Mouse (Mus musculus): ENCODE measurements around the gene Arntl2. TPM values are rescaled to one million over a fixed set of nuclear protein-coding genes. Genes with fewer than 3 reads are reported as not detected.

Arntl2 gene
- polyA plus RNA-seq, 1 experiment from 2014 or later = 0.30 TPM

- WGBS (ENCODE audit: insufficient replicate concordance) = 59% methylated on average over 10 of the region's 10 CpGs
- Histone ChIP-seq H3K4me3 (replicated peaks) (no peak overlapping the region), H3K9ac (no peak overlapping the region), H3K4me1 (replicated peaks) (no peaks in the 10 kb centered on the region), H3K4me2 (no peak overlapping the region), H3K27ac (no peak overlapping the region), H3K27me3 (no peaks in the 10 kb centered on the region), H3K36me3 (no peaks in the 10 kb centered on the region), H3K9me3 (replicated peaks) (peaks cover 8% of the 10 kb centered on the region; the same call in 1 of the 2 replicates)
- ATAC-seq (ENCODE audit: low read depth) = no peak
- no peak for DNase-seq
These were observed 83.1 kb downstream of the Arntl2 start for GRCm38 (mm10) chr6:146878926-146879325.

GRCm38 (mm10) chr6:146879856-146880255 is 84.0 kb downstream of the Arntl2 start:
- Histone ChIP-seq H3K4me3 (replicated peaks) (no peak overlapping the region), H3K27ac (no peak overlapping the region), H3K9me3 (replicated peaks) (peaks cover 8% of the 10 kb centered on the region; the same call in 1 of the 2 replicates), H3K27me3 (no peaks in the 10 kb centered on the region), H3K4me2 (no peak overlapping the region), H3K9ac (no peak overlapping the region), H3K36me3 (no peaks in the 10 kb centered on the region), H3K4me1 (replicated peaks) (0 out of 2 replicates have a peak, but pooled peaks cover 2% of the 10 kb centered on the region)
- ATAC-seq (ENCODE audit: low read depth) (no peak), DNase-seq (no peak)
- WGBS (ENCODE audit: insufficient replicate concordance) = 81% methylated on average over 9 of the region's 9 CpGs

DNA sequence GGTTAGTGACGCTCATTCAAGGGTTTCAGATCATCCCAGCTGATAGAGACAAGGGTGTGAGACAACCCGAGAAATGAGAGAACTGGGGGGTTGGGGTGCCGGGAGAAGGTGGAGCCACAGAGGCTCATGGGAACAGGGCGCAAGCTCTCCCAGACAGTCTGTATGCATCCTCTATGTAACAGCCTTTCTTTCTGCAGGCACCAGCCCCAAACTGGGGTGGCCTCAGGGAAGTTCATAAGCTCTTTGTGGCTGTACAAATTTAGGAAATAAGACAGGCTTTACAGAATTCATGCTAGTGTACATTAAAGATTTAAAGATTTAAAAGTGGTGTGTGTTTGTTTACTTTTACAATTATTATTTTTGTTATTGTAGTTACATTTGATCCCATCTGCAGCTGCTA is 84.4 kb downstream of the Arntl2 start:
- Histone ChIP-seq H3K36me3 (no peaks in the 10 kb centered on the region), H3K9ac (no peak overlapping the region), H3K9me3 (replicated peaks) (peaks cover 8% of the 10 kb centered on the region; the same call in 1 of the 2 replicates), H3K4me3 (replicated peaks) (no peak overlapping the region), H3K27ac (no peak overlapping the region), H3K4me2 (no peak overlapping the region), H3K4me1 (replicated peaks) (0 out of 2 replicates have a peak, but pooled peaks cover 3% of the 10 kb centered on the region), H3K27me3 (no peaks in the 10 kb centered on the region)
- WGBS (ENCODE audit: insufficient replicate concordance) = 61% methylated on average over 4 of the region's 4 CpGs
- ATAC-seq (ENCODE audit: low read depth) (no peak), DNase-seq (no peak)

- no peaks in the 10 kb centered on the region for H3K36me3 ChIP-seq
- no peak overlapping the region for H3K9ac ChIP-seq
- peaks cover 4% of the 10 kb centered on the region; the same call in 1 of the 2 replicates for H3K9me3 ChIP-seq (replicated peaks)
- no peak overlapping the region for H3K27ac ChIP-seq
- H3K4me2 ChIP-seq = no peak overlapping the region
- DNase-seq (no peak), ATAC-seq (ENCODE audit: low read depth) (no peak)
- peaks cover 5% of the 10 kb centered on the region for H3K4me1 ChIP-seq (replicated peaks)
- H3K4me3 ChIP-seq (replicated peaks) = no peak overlapping the region
- H3K27me3 ChIP-seq = no peaks in the 10 kb centered on the region
- 59% methylated on average over 13 of the region's 13 CpGs for WGBS (ENCODE audit: insufficient replicate concordance)
These were observed 86.3 kb downstream of the Arntl2 start for GRCm38 (mm10) chr6:146881896-146882770.

Other genes with a start within 250 kb of the Arntl2 start
- 89.1 and 99.7 TPM in 2 replicates for gene Fgfr1op2, start 218.9 kb upstream of the Arntl2 start, polyA plus RNA-seq (2015; fragmentation: Nextera tagmentation; extraction: Ambion mirVana)
- 39.4 and 54.8 TPM in 2 replicates for gene Ints13, start 218.2 kb upstream of the Arntl2 start, polyA plus RNA-seq (2015; fragmentation: Nextera tagmentation; extraction: Ambion mirVana)
- gene Med21, start 153.5 kb upstream of the Arntl2 start, polyA plus RNA-seq (2015; fragmentation: Nextera tagmentation; extraction: Ambion mirVana) = 68.3 and 74.2 TPM in 2 replicates
- 32.7 and 36.3 TPM in 2 replicates for gene Tm7sf3, start 153.2 kb upstream of the Arntl2 start, polyA plus RNA-seq (2015; fragmentation: Nextera tagmentation; extraction: Ambion mirVana)
- gene Stk38l, start 71.1 kb upstream of the Arntl2 start, polyA plus RNA-seq (2015; fragmentation: Nextera tagmentation; extraction: Ambion mirVana) = 5.1 and 5.7 TPM in 2 replicates
- not detected in 2 replicates for gene Smco2, start 54.0 kb downstream of the Arntl2 start, polyA plus RNA-seq (2015; fragmentation: Nextera tagmentation; extraction: Ambion mirVana)
- gene Ppfibp1, start 92.4 kb downstream of the Arntl2 start, polyA plus RNA-seq (2015; fragmentation: Nextera tagmentation; extraction: Ambion mirVana) = 9.0 and 13.6 TPM in 2 replicates
- gene 1700034J05Rik, start 158.4 kb downstream of the Arntl2 start, polyA plus RNA-seq (2015; fragmentation: Nextera tagmentation; extraction: Ambion mirVana) = not detected in 2 replicates
- gene Rep15, start 236.5 kb downstream of the Arntl2 start, polyA plus RNA-seq (2015; fragmentation: Nextera tagmentation; extraction: Ambion mirVana) = 0.46 and 0.48 TPM in 2 replicates
- gene Mrps35, start 246.7 kb downstream of the Arntl2 start, polyA plus RNA-seq (2015; fragmentation: Nextera tagmentation; extraction: Ambion mirVana) = 69.5 and 75.8 TPM in 2 replicates

All from liver, embryonic 13.5 days (tissue).